Mouse (Mus musculus) heart, embryonic 10.5 days (tissue): ENCODE results near the gene Slc22a19. TPM values are rescaled to one million over a fixed set of nuclear protein-coding genes. Genes with fewer than 3 reads are reported as not detected.
"Not testable (repeated sequence)": the region's sequence is repeated elsewhere in the genome, so short reads cannot be mapped to it uniquely, and the experiment has no call there.

Experiments
- DNase-seq: peaks from one replicate; pipeline ENCODE4 v3.0.0-alpha.2; 2017; ENCODE audit warnings: low spot score
- H3K27ac ChIP-seq: fragments of 300-500 bp; sonication (generic); 2 replicates; pipeline ENCODE4 v1.5.1; 2016; ENCODE audit warnings: mild to moderate bottlenecking
- H3K27me3 ChIP-seq: fragments of 300-500 bp; sonication (generic); 2 replicates; pipeline ENCODE4 v1.6.1; 2016; ENCODE audit warnings: mild to moderate bottlenecking; ENCODE audit not compliant: poor library complexity, insufficient read depth, severe bottlenecking
- H3K36me3 ChIP-seq: fragments of 300-500 bp; sonication (generic); 2 replicates; pipeline ENCODE4 v1.6.1; 2016; ENCODE audit warnings: mild to moderate bottlenecking, moderate library complexity
- H3K4me1 ChIP-seq: fragments of 300-500 bp; sonication (generic); 2 replicates; pipeline ENCODE4 v1.6.1; 2016; ENCODE audit warnings: mild to moderate bottlenecking
- H3K4me3 ChIP-seq: fragments of 300-500 bp; sonication (generic); 2 replicates; pipeline ENCODE4 v1.5.1; 2016; ENCODE audit warnings: mild to moderate bottlenecking, moderate library complexity
- H3K9me3 ChIP-seq: fragments of 300-500 bp; sonication (generic); 2 replicates; pipeline ENCODE4 v1.6.1; 2016; ENCODE audit warnings: mild to moderate bottlenecking, moderate library complexity
- WGBS: fragments of 180-500 bp; shearing (Covaris S2); methylation state at CpG from one replicate; pipeline ENCODE4 v1.1.7; 2016; 5-methylcytosine and 5-hydroxymethylcytosine counted together
- polyA plus RNA-seq: library from polyadenylated mRNA; unstranded; fragments of >200 nt; fragmentation: Nextera tagmentation; extraction: Ambion mirVana; gene quantifications from 2 replicates; pipeline ENCODE4 v1.2.1, GENCODE M21; 2016

Gene Slc22a19
- polyA plus RNA-seq, result not detected in 2 replicates

GRCm38 (mm10) chr19:7711148-7711547, at the start of gene Slc22a19:
Gene Slc22a19 (minus strand): TSS chr19:7711310.
- DNase-seq, result no peak
- no peaks in the 10 kb centered on the region for H3K27me3 ChIP-seq
- H3K36me3 ChIP-seq, result no peaks in the 10 kb centered on the region
- H3K4me1 ChIP-seq, result no peaks in the 10 kb centered on the region
- no peaks in the 10 kb centered on the region for H3K9me3 ChIP-seq
- no peak within 1 kb of the TSS for H3K27ac ChIP-seq
- H3K4me3 ChIP-seq, result no peak within 1 kb of the TSS

GRCm38 (mm10) chr19:7753371-7753770, 42.3 kb upstream of the Slc22a19 start:
- not testable (repeated sequence) for H3K9me3 ChIP-seq, DNase-seq, H3K36me3 ChIP-seq, H3K27ac ChIP-seq, H3K27me3 ChIP-seq, H3K4me1 ChIP-seq, H3K4me3 ChIP-seq
- 66% methylated on average over 13 of the region's 13 CpGs for WGBS

DNA sequence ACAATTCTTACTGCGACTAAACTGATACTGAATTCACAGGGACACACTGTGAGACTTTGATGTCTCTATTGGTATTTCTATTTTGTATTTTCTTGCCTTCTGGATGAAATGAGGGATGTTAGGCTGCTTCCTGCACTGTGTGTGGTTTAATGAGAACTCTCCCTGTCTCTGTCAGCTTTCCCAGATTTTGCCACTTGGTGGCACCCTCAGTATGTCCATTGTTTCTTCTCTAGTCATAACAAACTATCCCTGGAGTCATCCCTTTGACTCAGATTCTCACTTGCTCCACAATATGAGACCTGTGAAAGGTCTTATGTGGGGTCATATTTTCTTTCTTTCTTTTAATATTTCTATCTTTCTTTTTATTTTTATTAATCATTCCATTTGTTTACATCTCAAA, 18.4 kb upstream of the Slc22a19 start:
- WGBS, result 24% methylated on average over 1 of the region's 1 CpGs
- no peaks in the 10 kb centered on the region for H3K27me3 ChIP-seq

DNA sequence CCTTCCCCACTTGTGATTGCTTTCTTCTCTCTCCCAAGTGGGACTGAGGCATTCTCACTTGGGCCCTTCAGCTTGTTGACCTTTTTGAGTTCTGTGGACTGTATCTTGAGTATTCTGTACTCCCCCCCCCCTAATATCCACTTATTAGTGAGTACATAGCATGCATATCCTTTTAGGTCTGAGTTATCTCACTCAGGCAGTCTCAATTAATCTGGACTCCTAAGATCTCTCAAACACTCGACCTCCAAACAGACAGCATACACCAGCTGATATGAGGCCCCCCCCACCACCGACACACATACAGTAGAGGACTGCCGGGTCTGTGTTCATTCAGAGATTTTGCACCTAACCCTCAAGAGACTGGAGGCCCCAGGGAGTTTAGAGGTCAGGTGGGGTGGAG, 18.0 kb downstream of the Slc22a19 start:
- DNase-seq, H3K27ac ChIP-seq, H3K4me3 ChIP-seq, H3K27me3 ChIP-seq, H3K9me3 ChIP-seq, H3K36me3 ChIP-seq, H3K4me1 ChIP-seq: not testable (repeated sequence)
- 59% methylated on average over 3 of the region's 3 CpGs for WGBS

More for the DNA sequence above, 18.4 kb upstream of the Slc22a19 start:
- Histone ChIP-seq H3K4me3 (no peak overlapping the region), H3K4me1 (no peaks in the 10 kb centered on the region), H3K36me3 (no peaks in the 10 kb centered on the region), H3K27ac (no peak overlapping the region), H3K9me3 (no peaks in the 10 kb centered on the region)
- DNase-seq, result no peak

DNA sequence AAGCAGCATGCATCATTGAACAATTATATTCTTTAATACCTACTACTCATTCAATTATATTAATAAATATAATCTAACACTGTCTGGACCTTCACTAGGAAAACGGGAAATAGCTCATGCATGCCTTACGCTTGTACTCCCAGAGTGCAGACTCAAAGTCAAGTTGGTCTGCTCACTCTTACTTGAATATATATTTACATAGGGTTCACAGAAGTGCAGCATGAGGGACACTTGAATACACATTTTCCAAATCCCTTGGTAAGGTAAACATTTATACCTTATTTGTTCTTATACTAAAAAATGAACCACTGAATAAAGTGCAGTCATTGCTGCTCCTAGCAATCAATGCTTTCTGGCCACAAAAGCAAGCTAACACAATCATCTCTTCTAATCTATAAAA, 19.9 kb downstream of the Slc22a19 start:
- no peaks in the 10 kb centered on the region for H3K27me3 ChIP-seq
- DNase-seq, result no peak
- H3K4me3 ChIP-seq, result no peak overlapping the region
- WGBS, result 84% methylated on average over 2 of the region's 2 CpGs
- H3K4me1 ChIP-seq, result no peaks in the 10 kb centered on the region
- H3K9me3 ChIP-seq, result no peaks in the 10 kb centered on the region
- H3K36me3 ChIP-seq, result no peaks in the 10 kb centered on the region
- H3K27ac ChIP-seq, result no peak overlapping the region

- DNase-seq, result no peak
Measured at GRCm38 (mm10) chr19:7687988-7688387, 23.1 kb downstream of the Slc22a19 start.

DNA sequence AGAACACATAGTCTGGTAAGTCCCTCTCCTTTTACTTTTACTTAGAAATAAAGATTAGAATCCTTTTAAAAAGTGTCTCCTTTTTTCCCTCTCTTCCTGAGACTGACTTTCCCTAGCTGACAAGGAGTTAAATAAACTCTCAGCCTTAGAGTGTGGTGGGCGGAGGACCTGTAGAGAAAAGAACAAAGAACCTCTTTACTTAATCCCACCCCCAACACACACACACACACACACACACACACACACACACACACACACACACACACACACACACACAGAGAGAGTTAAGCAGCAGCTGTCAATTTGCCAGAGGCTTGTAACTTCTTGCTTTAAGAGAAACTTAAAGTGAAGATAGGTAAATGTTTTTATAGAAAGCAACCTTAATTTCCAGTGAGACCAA, 39.1 kb downstream of the Slc22a19 start:
- H3K4me1 ChIP-seq, result no peaks in the 10 kb centered on the region
- H3K27me3 ChIP-seq, result no peaks in the 10 kb centered on the region
- WGBS, result 27% methylated on average over 1 of the region's 1 CpGs
- no peak for DNase-seq
- no peaks in the 10 kb centered on the region for H3K9me3 ChIP-seq
- no peaks in the 10 kb centered on the region for H3K36me3 ChIP-seq
- H3K27ac ChIP-seq, result no peak overlapping the region
- H3K4me3 ChIP-seq, result no peak overlapping the region

More at GRCm38 (mm10) chr19:7687988-7688387, 23.1 kb downstream of the Slc22a19 start:
- Histone ChIP-seq H3K27me3 (no peaks in the 10 kb centered on the region), H3K9me3 (no peaks in the 10 kb centered on the region), H3K4me3 (no peak overlapping the region), H3K36me3 (no peaks in the 10 kb centered on the region), H3K4me1 (no peaks in the 10 kb centered on the region), H3K27ac (no peak overlapping the region)
- WGBS, result 84% methylated on average over 1 of the region's 1 CpGs

- Histone ChIP-seq H3K4me1 (no peaks in the 10 kb centered on the region), H3K9me3 (no peaks in the 10 kb centered on the region), H3K36me3 (no peaks in the 10 kb centered on the region), H3K4me3 (no peak overlapping the region), H3K27ac (no peak overlapping the region), H3K27me3 (no peaks in the 10 kb centered on the region)
- 83% methylated on average over 8 of the region's 8 CpGs for WGBS
- no peak for DNase-seq
Measured at GRCm38 (mm10) chr19:7648913-7649666, 62.0 kb downstream of the Slc22a19 start.

GRCm38 (mm10) chr19:7633786-7634185, 77.3 kb downstream of the Slc22a19 start:
- Histone ChIP-seq H3K27me3 (no peaks in the 10 kb centered on the region), H3K9me3 (no peaks in the 10 kb centered on the region), H3K27ac (no peak overlapping the region), H3K36me3 (no peaks in the 10 kb centered on the region), H3K4me3 (no peak overlapping the region), H3K4me1 (no peaks in the 10 kb centered on the region)
- 65% methylated on average over 1 of the region's 1 CpGs for WGBS
- no peak for DNase-seq

GRCm38 (mm10) chr19:7633021-7633420, 78.1 kb downstream of the Slc22a19 start:
- H3K36me3 ChIP-seq, result no peaks in the 10 kb centered on the region
- H3K4me3 ChIP-seq, result no peak overlapping the region
- H3K27ac ChIP-seq, result no peak overlapping the region
- no peaks in the 10 kb centered on the region for H3K27me3 ChIP-seq
- DNase-seq, result no peak
- H3K4me1 ChIP-seq, result no peaks in the 10 kb centered on the region
- no peaks in the 10 kb centered on the region for H3K9me3 ChIP-seq

Other genes starting within 250 kb of the Slc22a19 start
- gene Rtn3, start 228.0 kb downstream of the Slc22a19 start, polyA plus RNA-seq, result 132 and 143 TPM in 2 replicates
- 7.7 and 8.4 TPM in 2 replicates for gene Atl3, start 217.3 kb downstream of the Slc22a19 start, polyA plus RNA-seq
- 15.9 and 30.8 TPM in 2 replicates for gene Pla2g16, start 153.9 kb downstream of the Slc22a19 start, polyA plus RNA-seq
- gene Lgals12, start 104.1 kb downstream of the Slc22a19 start, polyA plus RNA-seq, result 0.06 TPM in 1 of 2 replicates, not detected in the other
- not detected in 2 replicates for gene Hrasls5, start 98.8 kb downstream of the Slc22a19 start, polyA plus RNA-seq
- not detected in 2 replicates for gene Slc22a26, start 91.4 kb upstream of the Slc22a19 start, polyA plus RNA-seq